Mouse (Mus musculus) hindbrain, embryonic 10.5 days (tissue): ENCODE results near the gene Adra2b. TPM values are rescaled to one million over a fixed set of nuclear protein-coding genes. Genes with fewer than 3 reads are reported as not detected.

ENCODE experiments used
- DNase-seq: peaks from one replicate; pipeline ENCODE4 v3.0.0-alpha.2; 2017; ENCODE audit warnings: low spot score
- H3K27ac ChIP-seq: fragments of 300-500 bp; sonication (generic); 2 replicates; pipeline ENCODE4 v1.5.1; 2016; ENCODE audit warnings: mild to moderate bottlenecking, moderate library complexity
- H3K27me3 ChIP-seq: fragments of 300-500 bp; sonication (generic); 2 replicates; pipeline ENCODE4 v1.6.1; 2016; ENCODE audit warnings: mild to moderate bottlenecking; ENCODE audit not compliant: poor library complexity, insufficient read depth, severe bottlenecking
- H3K36me3 ChIP-seq: fragments of 300-500 bp; sonication (generic); 2 replicates; pipeline ENCODE4 v1.6.1; 2016; ENCODE audit warnings: mild to moderate bottlenecking, moderate library complexity
- H3K4me1 ChIP-seq: fragments of 300-500 bp; sonication (generic); replicated peaks from 2 replicates; pipeline ENCODE4 v1.6.1; 2016; ENCODE audit warnings: mild to moderate bottlenecking
- H3K4me3 ChIP-seq: fragments of 300-500 bp; sonication (generic); 2 replicates; pipeline ENCODE4 v1.5.1; 2016; ENCODE audit warnings: mild to moderate bottlenecking, moderate library complexity
- H3K9me3 ChIP-seq: fragments of 300-500 bp; sonication (generic); 2 replicates; pipeline ENCODE4 v1.6.1; 2016; ENCODE audit warnings: mild to moderate bottlenecking, moderate library complexity
- WGBS: fragments of 180-500 bp; shearing (Covaris S2); methylation state at CpG from one replicate; pipeline ENCODE4 v1.1.7; 2016; 5-methylcytosine and 5-hydroxymethylcytosine counted together
- polyA plus RNA-seq: library from polyadenylated mRNA; unstranded; fragments of >200 nt; fragmentation: Nextera tagmentation; extraction: Ambion mirVana; gene quantifications from 2 replicates; pipeline ENCODE4 v1.2.1, GENCODE M21; 2016

The Adra2b gene
- polyA plus RNA-seq, 1 experiment from 2014 or later: 3.0 TPM

- no peaks in the 10 kb centered on the region for H3K9me3 ChIP-seq
- WGBS: 74% methylated on average over 14 of the region's 14 CpGs
- no peaks in the 10 kb centered on the region for H3K36me3 ChIP-seq
- no peak for DNase-seq
- no peak overlapping the region for H3K4me3 ChIP-seq
- no peak overlapping the region for H3K27ac ChIP-seq
- peaks cover 23% of the 10 kb centered on the region for H3K4me1 ChIP-seq
- peaks cover 46% of the 10 kb centered on the region for H3K27me3 ChIP-seq
Observed at GRCm38 (mm10) chr2:127332807-127333570, 30.0 kb upstream of the Adra2b start.

GRCm38 (mm10) chr2:127333945-127334603 lies 28.9 kb upstream of the Adra2b start:
- no peak overlapping the region for H3K4me3 ChIP-seq
- DNase-seq: no peak
- peaks cover 50% of the 10 kb centered on the region for H3K27me3 ChIP-seq
- H3K4me1 ChIP-seq: peaks cover 21% of the 10 kb centered on the region
- no peak overlapping the region for H3K27ac ChIP-seq
- H3K36me3 ChIP-seq: no peaks in the 10 kb centered on the region
- no peaks in the 10 kb centered on the region for H3K9me3 ChIP-seq
- 77% methylated on average over 5 of the region's 5 CpGs for WGBS

DNA sequence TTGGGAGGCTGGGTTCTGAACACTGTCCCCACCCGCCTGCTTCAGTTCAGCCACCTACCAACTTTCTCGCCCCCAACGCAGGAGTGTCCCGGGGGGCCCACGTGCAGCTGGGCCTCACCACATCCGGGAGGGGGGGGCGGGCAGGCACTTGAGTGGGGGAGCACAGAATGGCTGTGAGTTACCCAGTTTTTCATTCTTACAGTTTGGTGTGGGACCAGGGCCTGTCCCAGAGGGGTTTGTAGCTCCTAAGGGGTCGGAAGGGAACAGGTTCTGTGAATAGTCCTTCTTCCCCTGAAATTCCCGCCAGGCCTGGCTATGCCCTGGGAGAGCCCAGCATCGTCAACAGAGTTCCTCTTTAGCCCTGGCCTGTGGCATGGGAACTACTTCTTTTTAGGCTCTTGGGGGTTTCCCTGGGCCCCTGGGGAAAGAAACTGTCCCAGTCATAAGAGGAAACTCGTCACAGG lies 27.9 kb upstream of the Adra2b start:
- no peaks in the 10 kb centered on the region for H3K36me3 ChIP-seq
- H3K4me1 ChIP-seq: peaks cover 21% of the 10 kb centered on the region
- H3K4me3 ChIP-seq: no peak overlapping the region
- H3K9me3 ChIP-seq: no peaks in the 10 kb centered on the region
- H3K27me3 ChIP-seq: peaks cover 50% of the 10 kb centered on the region
- WGBS: 46% methylated on average over 11 of the region's 11 CpGs
- DNase-seq: no peak
- H3K27ac ChIP-seq: no peak overlapping the region

DNA sequence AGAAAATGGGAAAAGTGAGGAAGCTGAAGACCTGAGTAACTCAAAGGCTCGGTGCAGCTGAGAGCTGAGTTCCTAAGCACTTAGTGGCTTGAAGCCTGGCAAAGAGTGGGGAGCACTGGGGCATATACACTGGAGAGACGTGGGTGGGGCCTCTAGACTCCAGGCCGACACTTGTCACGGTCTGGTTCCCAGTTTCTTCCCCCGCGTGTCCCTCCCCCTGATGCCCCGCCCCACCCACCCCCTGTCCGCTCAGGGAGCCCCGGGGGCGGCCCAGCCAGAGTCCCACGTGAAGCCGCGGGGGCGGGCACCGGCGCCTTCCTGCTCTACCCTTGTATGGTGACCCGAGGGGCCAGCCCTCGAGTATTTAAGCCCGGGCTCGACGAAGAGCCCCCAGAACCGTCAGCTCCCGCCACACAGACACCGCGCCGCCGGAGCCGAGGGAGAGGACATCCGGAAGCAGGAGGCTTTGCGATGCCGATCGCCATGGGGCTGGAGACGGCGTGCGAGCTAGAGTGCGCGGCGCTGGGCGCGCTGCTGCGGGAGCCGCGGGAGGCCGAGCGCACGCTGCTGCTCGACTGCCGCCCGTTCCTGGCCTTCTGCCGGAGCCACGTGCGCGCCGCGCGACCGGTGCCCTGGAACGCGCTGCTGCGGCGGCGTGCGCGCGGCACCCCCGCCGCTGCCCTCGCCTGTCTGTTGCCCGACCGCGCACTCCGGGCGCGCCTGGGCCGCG lies 27.1 kb upstream of the Adra2b start, which contains the start of gene Dusp2:
Gene Dusp2, plus strand, starts transcription at position 393 of the 730 bp plus-strand sequence.
- Histone ChIP-seq H3K4me1 (peaks cover 21% of the 10 kb centered on the region), H3K36me3 (no peaks in the 10 kb centered on the region), H3K4me3 (peak within 1 kb of the TSS; percentile 61), H3K9me3 (no peaks in the 10 kb centered on the region), H3K27me3 (peaks cover 50% of the 10 kb centered on the region), H3K27ac (peak within 1 kb of the TSS; percentile 80)
- WGBS: under 1% methylated on average over 75 of the region's 76 CpGs
- peak; percentile 57 for DNase-seq

DNA sequence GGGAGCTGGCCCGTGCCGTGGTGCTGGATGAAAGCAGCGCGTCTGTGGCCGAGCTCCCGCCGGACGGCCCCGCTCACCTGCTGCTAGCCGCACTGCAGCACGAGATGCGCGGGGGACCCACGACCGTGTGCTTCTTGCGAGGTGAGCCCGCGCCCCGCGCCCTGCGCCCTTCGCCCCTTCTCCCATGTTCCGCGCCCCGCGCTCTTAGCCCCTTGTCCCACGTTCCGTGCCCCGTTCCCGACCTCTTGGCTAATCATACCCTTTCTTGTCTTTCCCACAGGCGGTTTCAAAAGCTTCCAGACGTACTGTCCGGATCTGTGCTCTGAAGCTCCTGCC lies 26.5 kb upstream of the Adra2b start:
- H3K4me3 ChIP-seq: peak overlapping the region; percentile 61
- H3K27me3 ChIP-seq: peaks cover 50% of the 10 kb centered on the region
- H3K9me3 ChIP-seq: no peaks in the 10 kb centered on the region
- no peak for DNase-seq
- H3K4me1 ChIP-seq: peaks cover 21% of the 10 kb centered on the region
- WGBS: 5% methylated on average over 33 of the region's 33 CpGs
- H3K27ac ChIP-seq: peak overlapping the region; percentile 80
- no peaks in the 10 kb centered on the region for H3K36me3 ChIP-seq

DNA sequence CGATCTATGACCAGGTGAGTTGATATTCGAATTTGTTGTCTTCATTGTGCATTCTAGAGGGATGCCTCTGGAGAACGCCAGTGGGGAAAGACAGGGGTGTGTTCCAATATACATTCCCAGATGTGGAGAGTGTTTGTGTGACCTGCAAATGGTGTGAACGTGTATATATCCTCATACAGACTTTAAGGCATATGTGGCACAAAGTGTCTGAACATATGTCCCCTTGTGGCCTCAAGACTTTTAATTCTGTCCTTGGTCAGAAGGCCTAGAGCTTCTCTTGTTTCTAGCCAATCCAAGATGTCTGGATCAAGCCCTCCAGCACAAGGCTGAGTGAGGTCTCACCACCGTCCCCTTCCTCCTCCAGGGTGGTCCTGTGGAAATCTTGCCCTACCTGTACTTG lies 26.1 kb upstream of the Adra2b start:
- WGBS: 46% methylated on average over 5 of the region's 5 CpGs
- Histone ChIP-seq H3K4me1 (peaks cover 21% of the 10 kb centered on the region), H3K9me3 (no peaks in the 10 kb centered on the region), H3K36me3 (no peaks in the 10 kb centered on the region), H3K27me3 (peaks cover 50% of the 10 kb centered on the region), H3K4me3 (peak overlapping the region; percentile 61), H3K27ac (peak overlapping the region; percentile 80; the same call in 1 of the 2 replicates)
- no peak for DNase-seq

DNA sequence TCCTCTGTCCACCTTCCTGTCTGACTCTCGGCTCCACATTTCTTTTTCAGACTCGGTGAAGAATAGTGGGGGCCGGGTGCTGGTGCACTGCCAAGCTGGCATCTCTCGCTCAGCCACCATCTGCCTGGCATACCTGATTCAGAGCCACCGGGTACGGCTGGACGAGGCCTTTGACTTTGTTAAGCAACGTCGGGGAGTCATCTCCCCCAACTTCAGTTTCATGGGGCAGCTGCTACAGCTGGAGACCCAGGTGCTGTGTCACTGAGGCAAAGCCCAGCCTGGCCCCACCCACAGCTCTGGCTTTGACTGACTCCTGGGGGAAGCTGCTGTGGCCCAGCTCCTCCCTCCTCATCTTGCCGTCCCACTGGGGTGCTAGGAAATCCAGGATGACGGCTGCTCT lies 25.5 kb upstream of the Adra2b start:
- peaks cover 21% of the 10 kb centered on the region for H3K4me1 ChIP-seq
- H3K36me3 ChIP-seq: no peaks in the 10 kb centered on the region
- DNase-seq: no peak
- H3K4me3 ChIP-seq: peak overlapping the region; percentile 61; the same call in 1 of the 2 replicates
- H3K27me3 ChIP-seq: peaks cover 50% of the 10 kb centered on the region
- 74% methylated on average over 11 of the region's 11 CpGs for WGBS
- H3K9me3 ChIP-seq: no peaks in the 10 kb centered on the region
- H3K27ac ChIP-seq: no peak overlapping the region

- 64% methylated on average over 7 of the region's 7 CpGs for WGBS
- no peak for DNase-seq
- Histone ChIP-seq H3K4me3 (0 out of 2 replicates have a peak overlapping the region, but pooled peaks have one; percentile 61), H3K4me1 (peaks cover 21% of the 10 kb centered on the region), H3K27ac (no peak overlapping the region), H3K36me3 (no peaks in the 10 kb centered on the region), H3K27me3 (peaks cover 50% of the 10 kb centered on the region), H3K9me3 (no peaks in the 10 kb centered on the region)
Observed at GRCm38 (mm10) chr2:127338012-127338411, 25.0 kb upstream of the Adra2b start.

DNA sequence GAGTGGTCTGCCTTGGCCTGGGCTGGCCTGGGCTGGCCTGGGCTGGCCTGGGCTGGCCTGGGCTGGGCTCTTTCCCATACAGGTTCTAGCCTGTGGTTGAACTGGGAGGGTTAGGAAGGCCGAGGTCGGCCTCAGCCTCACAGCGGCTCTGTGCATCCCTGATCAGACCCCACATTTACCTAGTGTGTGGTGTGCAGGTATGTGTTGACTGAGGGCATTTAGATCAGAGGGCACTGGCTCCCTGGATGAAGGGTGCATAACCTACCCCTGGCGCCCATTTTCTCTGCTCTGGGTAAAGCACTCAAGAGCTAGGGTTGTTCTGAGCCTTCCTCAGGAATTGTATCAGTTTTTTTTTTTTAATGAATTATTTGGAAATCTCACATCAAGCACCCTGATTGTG lies 24.6 kb upstream of the Adra2b start, which contains the start of gene Astl:
Gene Astl, plus strand, starts transcription at position 224 of the 400 bp plus-strand sequence.
- Histone ChIP-seq H3K4me3 (peak within 1 kb of the TSS; percentile 61; the same call in 1 of the 2 replicates), H3K27me3 (peaks cover 47% of the 10 kb centered on the region), H3K27ac (no peak within 1 kb of the TSS), H3K9me3 (no peaks in the 10 kb centered on the region), H3K4me1 (peaks cover 17% of the 10 kb centered on the region), H3K36me3 (no peaks in the 10 kb centered on the region)
- WGBS: 82% methylated on average over 4 of the region's 4 CpGs
- DNase-seq: no peak

GRCm38 (mm10) chr2:127338833-127339232 lies 24.2 kb upstream of the Adra2b start:
- WGBS: 74% methylated on average over 4 of the region's 4 CpGs
- Histone ChIP-seq H3K9me3 (no peaks in the 10 kb centered on the region), H3K27ac (no peak overlapping the region), H3K4me1 (peaks cover 17% of the 10 kb centered on the region), H3K4me3 (no peak overlapping the region), H3K27me3 (peaks cover 46% of the 10 kb centered on the region), H3K36me3 (no peaks in the 10 kb centered on the region)
- no peak for DNase-seq

GRCm38 (mm10) chr2:127339262-127339661 lies 23.7 kb upstream of the Adra2b start:
- Histone ChIP-seq H3K4me1 (peaks cover 17% of the 10 kb centered on the region), H3K9me3 (no peaks in the 10 kb centered on the region), H3K27me3 (peaks cover 41% of the 10 kb centered on the region), H3K36me3 (no peaks in the 10 kb centered on the region), H3K4me3 (no peak overlapping the region), H3K27ac (no peak overlapping the region)
- DNase-seq: no peak
- WGBS: 85% methylated on average over 6 of the region's 6 CpGs

GRCm38 (mm10) chr2:127341159-127341558 lies 21.8 kb upstream of the Adra2b start:
- Histone ChIP-seq H3K27me3 (peaks cover 22% of the 10 kb centered on the region), H3K9me3 (no peaks in the 10 kb centered on the region), H3K27ac (no peak overlapping the region), H3K4me3 (no peak overlapping the region), H3K36me3 (no peaks in the 10 kb centered on the region), H3K4me1 (peaks cover 6% of the 10 kb centered on the region)
- WGBS: 22% methylated on average over 3 of the region's 3 CpGs
- DNase-seq: peak; percentile 78
